Mouse (Mus musculus) urinary bladder, adult 18-20 months (tissue): ENCODE data around the gene Tpi1.

ENCODE experiments used
- DNase-seq, 2 experiments: peaks; one replicate each; pipeline ENCODE4 v3.0.0; 2022; ENCODE audit warnings: low spot score in 2 of 2, mixed read lengths in 2 of 2

The Tpi1 gene

GRCm38 (mm10) chr6:124779222-124779983 is 34.7 kb downstream of the Tpi1 start, which contains the start of gene Lrrc23:
Lrrc23 (minus strand) TSS chr6:124779727.
- no peak for DNase-seq

- no peak for DNase-seq
These were observed 43.6 kb downstream of the Tpi1 start for GRCm38 (mm10) chr6:124770511-124770910.

GRCm38 (mm10) chr6:124770013-124770412 is 44.1 kb downstream of the Tpi1 start:
- no peak for DNase-seq

- DNase-seq, result no peak
These were observed 44.9 kb downstream of the Tpi1 start, which contains the start of gene Eno2 for GRCm38 (mm10) chr6:124769101-124769765. Eno2 (minus strand) TSS chr6:124769673.

- no peak for DNase-seq
These were observed 45.4 kb downstream of the Tpi1 start for GRCm38 (mm10) chr6:124768704-124769044.

- no peak for DNase-seq
These were observed 46.0 kb downstream of the Tpi1 start for GRCm38 (mm10) chr6:124767920-124768703.

- no peak for DNase-seq
These were observed 46.6 kb downstream of the Tpi1 start for GRCm38 (mm10) chr6:124767536-124767919.

- no peak for DNase-seq
These were observed 48.1 kb downstream of the Tpi1 start for GRCm38 (mm10) chr6:124765951-124766350.
